In the genomic region with DNA sequence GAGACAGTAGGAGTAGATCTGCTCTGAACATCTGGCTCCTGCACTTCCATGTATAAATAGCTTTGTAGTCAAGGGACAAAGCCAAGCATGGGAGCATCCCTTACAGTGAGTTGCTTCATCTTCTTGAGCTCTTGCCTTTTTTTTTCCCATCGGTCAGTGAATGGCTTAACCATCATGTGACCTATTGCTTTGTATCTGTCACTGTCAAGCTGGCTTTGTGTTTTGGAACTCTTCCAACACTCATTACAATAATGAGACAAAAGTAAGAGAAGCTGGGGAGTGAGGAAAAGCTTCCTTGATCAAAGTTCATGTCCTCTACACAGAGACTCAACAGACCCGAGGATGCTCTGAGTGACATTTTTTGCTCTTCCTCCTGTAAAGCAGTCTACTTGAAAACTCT, we compare ENCODE assay signal across 19 mouse cellular contexts.
DNase-seq lines count a peak whose midpoint lies in the region; ATAC-seq and TF ChIP-seq lines count a peak whose summit lies in the region.
"Had no signal": no experiment of that assay in that cellular context is flagged by ENCODE, and none has a peak within 500 bp of the region (broad histone marks: within the 10 kb centered on the region; RNA-seq: fewer than 3 reads in every experiment).

No protein-coding gene starts in this region.

- intact Hi-C loops in heart, postnatal 14 days (cut with DNase I) = no loop called here

- no peak overlapping the region for H3K9ac ChIP-seq in hindbrain, postnatal 0 days (replicated peaks; ENCODE audit: low read length)
- H3K9ac ChIP-seq in hindbrain, embryonic 13.5 days = no peak overlapping the region
- no peak overlapping the region for H3K9ac ChIP-seq in midbrain, postnatal 0 days (replicated peaks; ENCODE audit: low read length, poor library complexity, severe bottlenecking)
- no peak overlapping the region for H3K9ac ChIP-seq in midbrain, embryonic 15.5 days
- H3K9ac ChIP-seq: forebrain, embryonic 13.5 days; hindbrain, embryonic 14.5 days had no signal

- no peak for TF ChIP-seq CTCF in hindbrain, postnatal 0 days (IDR thresholded peaks at IDR 0.05; ENCODE audit: low read depth)
- no peak for TF ChIP-seq CTCF in midbrain, postnatal 0 days (IDR thresholded peaks at IDR 0.05)

- no peaks in the 10 kb centered on the region for H3K36me3 ChIP-seq in hindbrain, postnatal 0 days (ENCODE audit: insufficient read depth, low read length)
- no peaks in the 10 kb centered on the region for H3K36me3 ChIP-seq in hindbrain, embryonic 13.5 days
- no peaks in the 10 kb centered on the region for H3K36me3 ChIP-seq in midbrain, postnatal 0 days (ENCODE audit: insufficient read depth, low read length)
- H3K36me3 ChIP-seq in midbrain, embryonic 15.5 days (replicated peaks) = no peaks in the 10 kb centered on the region
- H3K36me3 ChIP-seq: forebrain, embryonic 10.5 days; G1E; hindbrain, embryonic 10.5 days had no signal

- 24% methylated on average over 2 of the region's 2 CpGs for WGBS in hindbrain, postnatal 0 days
- 27% methylated on average over 2 of the region's 2 CpGs for WGBS in hindbrain, embryonic 13.5 days
- WGBS in midbrain, postnatal 0 days = 48% methylated on average over 2 of the region's 2 CpGs
- WGBS in midbrain, embryonic 15.5 days = 45% methylated on average over 2 of the region's 2 CpGs

- no peaks in the 10 kb centered on the region for H3K27me3 ChIP-seq in hindbrain, postnatal 0 days (ENCODE audit: insufficient read depth, low read length)
- H3K27me3 ChIP-seq in hindbrain, embryonic 13.5 days = no peaks in the 10 kb centered on the region
- H3K27me3 ChIP-seq in midbrain, postnatal 0 days (ENCODE audit: insufficient read depth, low read length) = no peaks in the 10 kb centered on the region
- no peaks in the 10 kb centered on the region for H3K27me3 ChIP-seq in midbrain, embryonic 15.5 days (replicated peaks)
- H3K27me3 ChIP-seq: CH12.LX; forebrain, embryonic 13.5 days had no signal

- peak; percentile 23 for DNase-seq in hindbrain, postnatal 0 days (ENCODE audit: low spot score)
- peak; percentile 40 for DNase-seq in midbrain, postnatal 0 days (ENCODE audit: low spot score)
- DNase-seq in retina, embryonic 14.5 days (ENCODE audit: low spot score) = peak; percentile 31
- DNase-seq in heart, postnatal 14 days = no peak
- DNase-seq in heart, adult 18-20 months = no peak
- DNase-seq: B cell, adult 2 months; gastrocnemius, postnatal 10 days; gastrocnemius, postnatal 36 days; heart, postnatal 36 days had no signal

- H3K27ac ChIP-seq in hindbrain, postnatal 0 days = no peak overlapping the region
- H3K27ac ChIP-seq in hindbrain, embryonic 13.5 days = no peak overlapping the region
- no peak overlapping the region for H3K27ac ChIP-seq in midbrain, postnatal 0 days (ENCODE audit: low read depth, low read length)
- H3K27ac ChIP-seq in midbrain, embryonic 15.5 days = no peak overlapping the region
- H3K27ac ChIP-seq: forebrain, embryonic 10.5 days; forebrain, embryonic 13.5 days; hindbrain, embryonic 10.5 days; hindbrain, embryonic 14.5 days had no signal

- no peak for ATAC-seq in hindbrain, postnatal 0 days
- no peak for ATAC-seq in hindbrain, embryonic 13.5 days (ENCODE audit: low FRiP score)
- no peak for ATAC-seq in midbrain, postnatal 0 days (ENCODE audit: low FRiP score)
- no peak for ATAC-seq in midbrain, embryonic 15.5 days (replicated peaks)
- ATAC-seq: activated CD4-positive, CD25-positive, alpha-beta regulatory T cell, adult 4 months; forebrain, embryonic 13.5 days had no signal

- H3K9me3 ChIP-seq in hindbrain, postnatal 0 days (ENCODE audit: low read length) = no peaks in the 10 kb centered on the region
- no peaks in the 10 kb centered on the region for H3K9me3 ChIP-seq in hindbrain, embryonic 13.5 days
- H3K9me3 ChIP-seq in midbrain, postnatal 0 days (ENCODE audit: low read length) = no peaks in the 10 kb centered on the region
- no peaks in the 10 kb centered on the region for H3K9me3 ChIP-seq in midbrain, embryonic 15.5 days
- H3K9me3 ChIP-seq: forebrain, embryonic 10.5 days; forebrain, embryonic 13.5 days; hindbrain, embryonic 10.5 days had no signal

- no peak overlapping the region for H3K4me2 ChIP-seq in hindbrain, postnatal 0 days (ENCODE audit: low read depth, low read length)
- H3K4me2 ChIP-seq in hindbrain, embryonic 13.5 days = no peak overlapping the region
- H3K4me2 ChIP-seq in midbrain, postnatal 0 days (ENCODE audit: low read depth, low read length, poor library complexity, severe bottlenecking) = no peak overlapping the region
- no peak overlapping the region for H3K4me2 ChIP-seq in midbrain, embryonic 15.5 days
- H3K4me2 ChIP-seq: forebrain, embryonic 13.5 days; heart, embryonic 11.5 days; hindbrain, embryonic 14.5 days had no signal

- no peaks in the 10 kb centered on the region for H3K4me1 ChIP-seq in hindbrain, postnatal 0 days (ENCODE audit: insufficient read depth, low read length)
- H3K4me1 ChIP-seq in hindbrain, embryonic 13.5 days (replicated peaks) = no peaks in the 10 kb centered on the region
- H3K4me1 ChIP-seq in midbrain, postnatal 0 days (ENCODE audit: insufficient read depth, low read length) = no peaks in the 10 kb centered on the region
- H3K4me1 ChIP-seq in midbrain, embryonic 15.5 days = no peaks in the 10 kb centered on the region
- H3K4me1 ChIP-seq: forebrain, embryonic 10.5 days had no signal

- H3K4me3 ChIP-seq in hindbrain, postnatal 0 days (ENCODE audit: low read length) = no peak overlapping the region
- no peak overlapping the region for H3K4me3 ChIP-seq in hindbrain, embryonic 13.5 days
- H3K4me3 ChIP-seq in midbrain, postnatal 0 days (ENCODE audit: low read depth, low read length) = no peak overlapping the region
- no peak overlapping the region for H3K4me3 ChIP-seq in midbrain, embryonic 15.5 days
- H3K4me3 ChIP-seq: forebrain, embryonic 10.5 days; forebrain, embryonic 13.5 days; hindbrain, embryonic 10.5 days had no signal

Comparison
In these comparisons a context has a peak if more than half of its experiments do, and no peak if none do; other contexts are left out.
1. DNase-seq: peak in hindbrain, postnatal 0 days (single experiment), midbrain, postnatal 0 days (single experiment) and retina, embryonic 14.5 days (single experiment); none in heart, postnatal 14 days (0 of 2) and heart, adult 18-20 months (0 of 2).